Mouse (Mus musculus) bone marrow macrophage, adult 2 months (primary cell): ENCODE results near the gene Hapln1.

Experiments used
- CTCF ChIP-seq: IDR thresholded peaks from 2 replicates; pipeline ENCODE4 v1.5.1; 2012; ENCODE audit warnings: low read depth, mild to moderate bottlenecking, low read length, moderate library complexity
- POLR2A ChIP-seq: IDR thresholded peaks from 2 replicates; pipeline ENCODE4 v1.6.1; 2012; ENCODE audit warnings: mild to moderate bottlenecking, low read depth, low read length, borderline replicate concordance

- TF ChIP-seq POLR2A (no peak), CTCF (no peak)
These were observed 79.5 kb downstream of the Hapln1 start for GRCm38 (mm10) chr13:89619064-89619463.
